Mouse (Mus musculus): ENCODE data around the gene Dnpep.

Dnpep gene

DNA sequence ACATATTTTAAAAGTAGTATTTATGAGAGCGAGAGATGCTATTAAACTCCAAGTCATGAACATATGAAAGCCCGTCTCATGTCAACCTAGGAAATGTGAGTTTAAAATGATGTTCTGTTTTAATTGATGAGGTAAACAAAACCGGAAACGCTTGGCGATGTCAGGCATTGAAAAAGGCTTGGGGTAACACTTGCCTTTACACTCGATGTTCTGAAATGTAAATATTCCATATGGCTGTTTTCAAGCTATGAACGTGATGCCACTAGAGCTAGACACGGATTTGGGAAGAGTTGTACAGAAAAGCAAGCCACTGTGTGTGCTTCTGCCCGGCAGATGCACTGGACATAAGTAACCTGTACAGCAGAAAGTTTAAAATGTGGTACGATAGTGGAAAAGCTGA is 1.4 kb upstream of the Dnpep start:
- DNase-seq = peak; percentile 15

DNA sequence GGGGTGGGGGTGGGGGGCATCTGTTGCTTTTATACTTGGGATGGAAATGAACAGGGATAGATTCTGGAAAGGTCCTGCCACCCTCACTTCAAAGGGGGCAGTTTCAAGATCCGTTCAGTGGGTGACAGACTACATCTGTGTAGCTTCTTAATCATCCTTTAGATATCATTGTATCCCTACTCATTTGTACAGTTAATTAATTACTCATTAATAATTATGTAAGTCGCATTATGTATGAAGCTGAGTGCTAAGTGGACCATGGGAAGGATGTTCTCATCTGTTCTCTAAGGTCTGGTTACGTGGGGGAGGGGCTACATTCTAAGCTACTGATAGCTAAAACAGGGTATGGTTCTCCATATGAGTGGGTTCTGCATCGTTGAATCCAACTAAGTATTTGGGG is 946 bp upstream of the Dnpep start:
- no peak for DNase-seq

DNA sequence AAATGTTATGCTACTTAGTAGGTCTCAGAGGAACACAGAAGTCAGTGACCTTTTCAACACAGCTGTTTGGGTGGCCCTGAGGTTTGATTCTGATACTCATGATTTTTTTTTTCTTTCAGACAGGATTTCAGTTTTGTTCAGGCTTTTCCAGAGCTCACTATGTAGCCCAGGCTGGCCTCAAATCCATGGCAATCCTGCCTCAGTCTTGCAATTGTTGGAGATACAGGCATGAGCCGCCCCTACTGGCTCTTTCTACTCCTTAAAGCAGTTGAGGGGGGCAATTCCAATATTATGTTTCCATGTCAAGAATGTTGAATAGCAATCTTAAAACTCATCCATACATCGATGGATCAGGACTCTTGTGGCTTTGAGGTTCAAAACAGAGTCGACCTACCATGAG is 511 bp upstream of the Dnpep start:
- peak; percentile 40 for DNase-seq

DNA sequence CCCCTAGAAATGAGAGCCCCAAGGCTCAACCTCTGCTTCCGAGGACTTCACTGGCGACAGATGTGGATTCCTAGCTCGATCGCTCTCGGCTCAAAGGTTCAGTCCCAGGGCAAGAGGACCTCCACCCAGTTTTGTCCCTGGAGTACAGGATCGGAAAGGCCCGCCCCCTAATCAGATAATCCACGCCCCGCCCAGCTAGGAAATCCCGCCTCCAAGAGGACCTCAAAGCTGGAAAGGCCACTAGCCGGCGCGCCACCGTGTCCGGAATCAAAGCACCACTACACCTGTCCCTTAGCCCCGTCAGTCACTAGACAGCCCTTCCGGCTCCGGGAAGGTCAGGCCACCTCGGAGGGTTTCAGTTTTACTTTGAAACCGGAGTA is 939 bp downstream of the Dnpep start:
- DNase-seq = peak; percentile 95

DNA sequence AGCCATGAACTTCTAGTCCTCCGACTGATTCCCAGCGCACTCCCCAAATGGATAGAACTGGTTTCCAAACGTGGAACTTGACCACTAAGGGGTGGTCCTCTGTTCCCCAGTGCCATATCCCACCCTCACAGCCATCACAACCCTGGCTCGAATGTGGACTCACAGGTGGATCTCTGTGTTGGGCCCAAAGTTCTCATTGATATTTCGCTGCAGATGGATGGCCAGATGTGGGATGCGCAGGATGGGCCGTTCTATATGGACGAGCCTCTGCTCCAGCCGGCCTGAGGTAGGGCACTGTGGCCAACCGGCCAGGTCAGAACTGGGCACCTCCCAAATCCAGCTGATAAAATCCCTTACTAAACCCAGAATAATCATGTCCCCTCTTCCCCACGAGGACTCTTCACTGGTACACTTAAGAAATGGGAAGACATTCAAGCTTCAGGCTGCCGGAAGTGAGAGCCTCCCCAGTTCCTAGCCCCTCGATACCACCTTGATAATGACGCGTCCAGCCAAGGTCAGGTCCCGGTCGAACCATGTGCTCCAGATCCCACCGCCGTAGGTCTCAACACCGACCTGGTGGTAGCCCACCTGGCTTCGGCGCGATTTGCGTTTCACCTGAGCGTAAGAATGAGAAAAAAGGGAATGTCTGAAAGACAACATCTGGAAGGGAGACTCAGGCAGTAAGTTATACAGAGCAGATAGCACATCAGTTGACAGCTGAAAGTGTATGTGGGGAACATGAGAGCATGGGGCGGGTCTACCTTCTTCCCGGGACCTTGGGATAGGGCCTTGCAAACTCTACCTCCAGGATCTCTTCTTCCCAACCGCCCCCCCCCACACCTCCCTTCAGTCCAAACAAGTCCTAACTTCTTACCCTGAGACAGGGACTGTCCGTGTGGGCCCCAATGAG is 2.1 kb downstream of the Dnpep start:
- peak; percentile 37 for DNase-seq

DNA sequence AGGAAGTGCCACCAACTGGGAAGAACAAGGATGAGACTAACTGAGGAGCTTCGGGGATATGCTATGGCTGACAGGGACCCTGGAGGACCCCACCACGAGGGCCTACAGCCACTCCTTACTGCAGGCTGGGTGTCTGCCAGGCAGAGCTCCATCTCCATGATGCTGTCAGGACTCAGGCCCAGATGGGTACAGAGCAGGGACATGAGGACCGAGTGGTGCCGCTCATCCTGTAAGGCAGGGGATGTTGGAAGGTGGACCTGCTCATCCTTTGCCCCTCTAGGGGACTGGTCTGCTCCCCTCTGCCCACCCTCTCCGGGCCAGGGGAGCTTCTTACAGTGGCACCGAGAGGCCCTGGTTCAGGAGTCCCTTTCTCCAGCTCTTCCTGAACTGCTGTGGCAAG is 2.8 kb downstream of the Dnpep start:
- no peak for DNase-seq

DNA sequence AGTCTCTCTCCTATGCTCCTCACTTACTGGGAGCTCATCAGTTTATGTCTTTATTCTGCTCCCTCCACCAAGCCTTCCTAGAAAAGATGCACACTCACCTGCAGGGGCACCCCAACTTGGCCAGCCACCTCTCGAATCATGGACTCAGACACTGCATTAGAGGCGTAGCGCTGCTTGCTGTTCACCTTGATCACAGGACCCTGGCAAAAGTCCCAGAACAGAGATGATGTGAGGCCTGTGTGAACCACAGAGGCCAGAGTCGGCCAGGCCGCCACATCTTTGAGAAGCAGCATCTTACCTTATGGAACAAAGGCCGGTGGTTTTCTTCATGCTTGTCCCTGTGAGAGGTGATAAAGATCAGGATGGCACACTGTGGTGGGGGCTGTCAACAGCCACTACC is 6.1 kb downstream of the Dnpep start:
- no peak for DNase-seq

DNA sequence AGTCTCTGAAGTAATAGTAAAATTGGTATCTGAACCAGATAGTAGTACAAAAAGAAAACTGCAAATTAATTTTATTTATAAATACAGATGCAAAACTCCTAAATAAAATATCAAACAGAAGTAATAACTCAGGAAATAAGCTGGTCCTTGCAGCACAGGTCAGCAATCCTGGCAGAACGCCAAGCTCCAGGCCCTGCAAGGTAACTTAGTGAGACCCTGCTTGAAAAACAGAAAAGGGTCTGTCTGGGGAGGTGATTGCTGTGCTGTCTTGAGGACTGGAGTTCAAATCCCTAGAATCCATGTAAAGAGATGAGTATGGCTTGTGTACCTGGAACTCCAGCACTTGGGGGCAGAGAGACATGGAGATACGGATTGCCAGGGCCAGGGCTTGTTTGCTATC is 13.1 kb downstream of the Dnpep start:
- DNase-seq = no peak

DNA sequence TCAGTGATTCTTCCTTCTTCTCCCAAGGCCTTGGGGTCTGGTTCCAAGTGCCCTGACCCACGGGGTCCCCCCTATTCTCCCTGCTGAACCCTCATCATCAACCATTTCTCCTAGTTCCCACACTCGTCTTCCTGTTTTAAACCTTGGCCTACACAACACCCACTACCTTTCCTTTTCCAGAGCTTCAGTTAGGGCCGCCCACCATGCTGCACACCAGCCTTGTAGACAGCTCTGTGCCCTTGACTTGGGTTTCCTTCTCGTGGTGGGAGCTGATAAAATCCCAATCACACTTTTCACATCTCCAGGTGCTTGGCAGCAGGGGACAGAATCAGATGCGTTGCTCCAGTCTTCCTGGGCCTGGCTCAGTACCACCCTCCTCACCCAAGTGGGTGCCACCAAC is 23.5 kb downstream of the Dnpep start:
- DNase-seq = no peak

DNA sequence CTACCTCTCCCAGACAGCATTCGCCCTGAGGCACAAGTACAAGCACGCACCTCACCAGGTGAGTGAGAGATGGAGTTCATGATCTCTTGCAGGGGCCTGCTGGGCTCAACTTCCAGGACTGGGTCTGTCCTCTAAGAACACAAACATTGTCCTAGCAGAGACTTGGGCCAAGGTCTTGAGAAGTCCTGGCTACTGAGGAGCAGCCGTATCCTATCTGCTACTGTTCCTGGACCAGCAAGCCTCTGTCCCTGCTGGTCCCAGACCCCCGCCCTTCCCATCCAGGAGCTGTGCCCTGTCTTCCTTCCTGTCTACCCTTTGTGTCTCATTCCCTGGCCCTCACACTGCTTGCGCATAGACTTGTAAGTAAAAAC is 24.5 kb downstream of the Dnpep start:
- no peak for DNase-seq

DNA sequence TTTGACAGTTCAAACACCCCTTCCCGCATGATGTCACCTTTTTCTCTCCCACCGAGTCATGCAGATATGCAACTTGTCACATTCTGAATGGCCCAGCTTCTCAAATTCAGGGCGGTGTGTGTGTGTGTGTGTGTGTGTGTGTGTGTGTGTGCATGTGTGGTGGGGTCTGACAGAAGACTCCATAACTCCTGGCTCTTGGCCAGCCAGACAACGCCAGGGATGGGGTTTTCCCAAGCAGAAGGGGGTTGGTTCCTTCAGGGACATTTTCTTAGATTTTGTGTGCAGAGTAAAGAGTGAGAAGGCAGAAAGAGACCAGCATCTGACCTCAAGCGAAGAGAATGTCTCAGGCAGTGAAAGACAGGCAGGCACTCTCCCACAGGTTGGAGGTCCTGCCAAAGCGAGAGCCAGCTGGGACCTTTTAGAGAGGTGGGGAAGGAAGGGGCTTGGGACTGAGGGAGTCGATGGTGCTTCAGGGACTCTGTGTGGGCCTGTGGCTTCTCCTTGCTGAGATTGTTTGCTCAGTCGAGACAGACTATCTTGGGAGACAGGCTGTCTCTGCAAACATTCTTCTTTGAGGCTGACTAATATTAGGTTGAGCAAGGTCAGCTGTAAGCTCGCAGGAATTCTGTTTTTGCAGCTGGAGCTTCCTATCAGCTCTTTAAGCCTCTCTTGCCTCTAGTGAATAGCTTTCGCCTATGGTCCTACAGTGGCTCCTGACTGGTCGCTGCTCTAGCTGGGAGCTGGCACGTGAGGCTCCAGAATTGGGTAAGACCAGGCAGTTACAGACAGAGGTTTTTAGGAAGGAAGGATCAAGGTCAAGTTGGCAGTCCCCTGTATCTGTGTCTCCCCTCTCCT is 25.1 kb downstream of the Dnpep start:
- DNase-seq = no peak

DNA sequence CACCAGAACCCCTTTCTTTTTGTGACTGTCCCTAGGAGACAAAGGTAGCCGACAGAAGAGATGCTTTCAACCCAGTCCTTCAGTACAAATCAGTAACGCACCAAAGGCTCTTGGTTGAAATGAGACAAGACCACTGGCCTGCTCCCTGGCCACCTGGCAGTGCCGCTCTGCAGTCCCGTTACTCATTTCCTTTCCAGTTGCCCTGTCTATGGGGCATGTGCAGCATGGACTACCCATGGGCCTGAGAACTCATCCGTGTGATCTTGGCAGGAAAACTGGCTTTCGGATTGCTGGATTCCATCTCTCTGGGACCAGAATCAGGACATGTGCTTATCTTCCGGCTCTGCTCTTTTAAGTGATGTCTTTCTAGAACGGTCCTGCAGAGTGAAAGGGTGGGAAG is 26.5 kb downstream of the Dnpep start:
- no peak for DNase-seq

DNA sequence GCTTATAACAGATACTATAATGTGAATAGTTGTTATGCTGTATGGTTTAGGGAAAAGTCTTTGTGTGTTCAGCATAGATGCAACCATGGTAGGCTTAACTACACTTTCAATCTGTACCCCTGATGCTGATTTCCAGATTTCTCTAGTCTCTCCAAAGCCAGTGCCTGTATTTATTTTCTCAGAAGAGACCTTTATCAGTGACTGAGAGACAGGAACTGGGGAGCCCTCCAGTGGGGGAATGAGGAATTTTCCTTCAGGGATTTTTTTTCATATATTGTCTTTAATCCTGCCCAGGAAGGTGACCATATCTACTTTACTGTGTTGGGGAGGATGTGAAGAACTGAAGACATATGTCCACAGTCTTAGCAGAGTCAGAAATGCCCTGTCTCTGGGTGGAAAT is 27.2 kb downstream of the Dnpep start:
- peak; percentile 56 for DNase-seq

DNA sequence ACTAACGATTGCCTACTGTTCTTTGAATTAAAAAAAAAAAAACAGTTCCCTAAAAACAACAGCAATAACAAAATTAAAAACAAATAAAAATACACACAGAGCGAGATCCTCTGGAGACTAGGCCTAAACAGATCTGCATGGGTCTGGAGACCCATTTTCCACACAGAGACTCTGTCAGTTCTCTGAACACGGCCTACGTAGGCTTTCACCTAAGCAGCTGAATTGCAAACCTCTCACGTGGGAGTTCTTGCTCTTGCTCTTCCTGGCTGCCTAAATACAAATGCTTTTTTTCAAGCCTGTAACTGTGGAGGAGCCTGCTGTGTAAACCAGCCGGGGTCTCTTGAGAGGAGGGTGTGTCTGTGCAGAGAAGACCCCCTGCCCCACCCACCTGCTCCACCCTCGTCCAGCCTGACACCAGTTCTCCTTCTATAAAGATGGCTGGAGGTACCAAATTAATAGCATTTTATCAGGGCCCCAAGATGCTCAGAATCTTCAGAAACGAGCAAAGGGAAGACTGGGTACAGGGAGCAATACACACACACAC is 27.8 kb downstream of the Dnpep start:
- DNase-seq = no peak

DNA sequence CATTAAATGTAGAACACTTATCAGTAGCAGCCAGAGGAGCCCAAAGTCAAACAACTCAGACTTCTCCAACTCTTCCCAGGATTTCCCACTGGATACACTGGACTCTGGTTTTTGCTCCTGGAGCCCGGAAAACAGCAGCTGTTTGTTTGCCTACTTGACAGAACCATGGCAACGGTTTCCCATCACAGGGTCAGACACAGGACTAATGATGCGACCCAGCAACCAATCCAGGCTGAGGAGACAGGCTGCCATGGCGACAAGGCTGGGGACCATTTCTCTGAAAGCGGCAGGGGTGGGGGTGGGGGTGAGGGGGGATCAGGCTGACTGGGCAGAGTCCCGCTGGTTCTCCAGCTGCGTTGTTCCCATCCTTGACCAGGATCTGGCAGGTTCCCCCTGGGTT is 28.4 kb downstream of the Dnpep start:
- no peak for DNase-seq

DNA sequence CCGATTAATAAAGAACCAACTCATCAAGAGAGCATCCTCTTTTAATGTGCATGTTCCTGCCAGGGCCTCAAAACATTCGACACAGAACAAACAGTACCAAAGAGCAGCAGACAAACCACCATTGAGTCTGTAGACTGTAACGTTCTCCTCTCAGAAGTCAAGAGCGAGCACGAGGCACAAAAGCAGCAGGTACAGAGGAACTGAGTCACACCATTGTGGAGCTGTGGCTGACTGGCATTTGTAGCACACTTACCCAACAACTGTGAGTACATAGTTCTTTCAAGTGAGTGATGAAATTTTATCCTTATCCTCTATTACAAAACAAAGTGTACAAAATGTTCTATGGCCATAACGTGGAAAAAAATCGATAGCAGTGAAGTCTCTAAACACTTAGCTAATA is 32.9 kb downstream of the Dnpep start:
- no peak for DNase-seq

DNA sequence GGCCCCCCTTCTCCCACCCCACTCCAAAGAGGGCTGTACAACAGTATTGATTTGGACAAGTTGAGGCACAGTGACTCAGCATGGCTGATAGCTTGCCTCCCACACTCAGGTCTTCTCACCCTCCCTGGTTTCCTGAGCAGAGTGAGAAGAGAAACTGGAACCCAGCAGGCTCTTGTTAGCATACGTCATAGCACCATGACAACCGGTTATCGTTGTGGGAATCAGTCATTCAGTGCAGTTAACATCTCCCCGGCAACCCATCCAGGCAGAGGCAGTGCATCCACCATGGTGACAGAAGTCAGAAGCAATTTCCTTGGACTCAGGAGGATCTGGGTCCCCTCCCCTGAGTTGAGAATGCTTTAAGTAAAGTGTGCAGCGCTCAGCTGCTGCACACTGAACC is 34.8 kb downstream of the Dnpep start:
- no peak for DNase-seq

DNA sequence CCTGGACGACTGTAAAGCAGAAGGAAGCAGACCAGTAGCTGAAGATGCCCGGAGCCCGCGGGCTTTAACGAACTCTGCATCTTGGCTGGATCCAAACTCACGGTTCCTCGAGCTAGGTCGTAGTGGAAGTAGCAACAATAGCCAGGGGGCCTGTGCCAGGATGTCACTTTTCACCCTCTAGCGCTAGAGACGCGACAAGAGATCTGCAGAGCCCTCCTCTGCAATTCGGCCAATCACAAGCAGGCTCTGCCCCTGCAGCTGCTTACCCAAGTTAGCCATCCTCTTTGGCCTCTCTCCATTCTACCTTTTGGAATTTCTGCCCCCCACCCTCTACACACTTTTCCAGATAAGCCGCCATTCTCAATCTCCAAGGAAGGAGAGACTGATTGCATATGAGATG is 39.6 kb downstream of the Dnpep start, which contains the start of gene Resp18:
TSS of gene Resp18 (minus strand) at position 188 of the 400 bp plus-strand sequence.
- DNase-seq = no peak

DNA sequence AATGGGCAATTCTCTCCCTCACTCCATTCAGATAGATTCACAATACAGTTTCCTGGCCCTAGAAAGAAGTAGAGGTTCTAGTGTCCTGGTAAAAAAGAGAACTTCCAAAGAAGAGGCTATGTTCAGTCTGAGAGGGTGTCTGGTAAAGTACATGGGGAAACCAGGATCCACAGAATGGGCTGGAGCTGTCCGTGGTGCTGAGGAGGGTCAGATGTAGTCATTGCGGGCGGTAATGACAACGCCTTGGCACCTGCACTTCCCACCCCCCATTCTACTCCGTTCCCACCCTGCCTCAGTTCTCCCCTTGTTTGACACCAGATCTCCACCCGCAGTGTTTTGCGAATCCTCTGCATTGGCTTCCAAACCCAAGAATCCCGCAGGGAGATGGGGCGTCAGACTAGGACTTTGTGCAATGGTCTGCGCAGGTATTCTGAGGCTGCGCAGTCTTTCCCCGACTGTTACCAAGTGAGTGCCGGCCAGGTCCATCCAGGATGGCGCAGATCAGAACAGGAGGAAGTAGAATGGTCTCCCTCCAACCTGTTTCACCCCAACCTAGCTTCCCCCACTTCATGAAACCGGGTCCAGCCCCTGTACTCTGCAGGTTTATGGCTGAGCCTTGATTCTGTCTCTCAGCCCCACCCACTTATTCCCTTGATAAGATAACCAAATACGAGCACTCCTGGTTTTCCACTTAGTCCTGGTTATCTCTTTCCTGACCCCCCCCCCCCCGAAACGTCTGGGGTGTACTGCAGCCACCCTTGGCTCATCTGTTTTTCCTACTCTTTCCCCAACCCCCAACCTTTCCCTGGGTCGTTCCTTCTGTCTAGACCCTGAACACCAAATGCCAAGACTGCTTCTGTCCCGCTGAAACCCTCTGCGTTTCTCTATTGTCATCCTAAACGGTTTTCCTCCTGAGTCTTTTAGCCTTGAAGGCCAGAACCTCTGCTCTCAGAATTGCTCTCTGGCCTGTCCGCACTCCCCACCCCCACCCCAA is 40.3 kb downstream of the Dnpep start:
- peak; percentile 36 for DNase-seq

DNA sequence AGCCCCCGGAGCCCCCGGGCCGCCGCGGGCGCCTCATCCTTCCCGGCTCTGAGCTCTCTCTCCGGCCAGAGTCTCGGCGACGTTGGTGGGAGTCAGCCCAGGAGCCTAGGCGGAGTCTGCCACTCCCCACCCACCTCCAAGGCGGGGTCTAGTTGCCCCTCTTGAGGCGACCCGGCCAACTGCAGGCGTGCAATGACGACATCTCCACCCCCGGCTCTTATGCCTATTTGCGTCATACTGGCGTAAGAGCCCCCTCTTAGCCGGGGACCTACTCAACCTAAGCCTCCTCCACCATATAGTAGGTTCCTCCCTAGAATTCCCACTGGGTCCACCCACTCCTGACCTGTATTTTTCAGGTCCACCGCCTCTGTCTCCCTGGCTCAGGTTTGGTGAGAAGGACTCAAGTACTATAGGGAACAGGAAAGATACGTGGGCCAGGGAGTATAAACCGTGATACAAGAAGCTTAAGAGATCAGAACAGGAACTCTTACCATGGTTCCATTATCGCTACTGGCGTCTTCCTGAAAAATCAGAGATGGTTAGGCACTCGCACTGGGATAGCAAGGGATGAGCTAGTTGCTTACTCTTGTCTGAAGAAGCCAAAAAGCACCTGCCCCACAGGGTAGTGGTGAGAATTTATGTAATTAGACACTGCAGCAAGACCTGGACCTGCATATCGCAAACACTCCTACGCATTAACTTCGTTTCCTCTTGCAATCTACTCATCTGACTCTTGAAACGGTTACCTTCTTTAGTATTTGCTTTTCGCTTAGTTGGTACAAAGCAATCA is 53.5 kb downstream of the Dnpep start, which contains the start of gene Ptprn:
TSS of gene Ptprn (minus strand) at position 412 of the 790 bp plus-strand sequence.
- no peak for DNase-seq
